20 mouse cellular contexts compared by ENCODE assay signal in genomic region chr8:125740655-125741054, GRCm38 (mm10). TPM values are rescaled to one million over a fixed set of nuclear protein-coding genes. Genes with fewer than 3 reads are reported as not detected.
DNase-seq lines count a peak whose midpoint lies in the region; ATAC-seq lines count a peak whose summit lies in the region.
"Had no signal": no experiment of that assay in that cellular context is flagged by ENCODE, and none has a peak within 500 bp of the region (broad histone marks: within the 10 kb centered on the region; RNA-seq: fewer than 3 reads in every experiment).

No protein-coding gene starts in this region.

- peak; percentile 28 for DNase-seq in retina, embryonic 14.5 days (ENCODE audit: low spot score)
- DNase-seq in spleen, postnatal 36 days (ENCODE audit: low spot score in 2 of 2) = no peak
- no peak for DNase-seq in embryo, embryonic 9.5 days (ENCODE audit: extremely low spot score)
- DNase-seq: adrenal gland, adult 2 months; adrenal gland, postnatal 10 days; adrenal gland, postnatal 25 days; cerebellum, adult 11 months; cerebellum, adult 18-20 months; cerebellum, adult 8-10 months; cerebellum, adult 9-11 months; cerebellum, postnatal 14 days; cerebellum, postnatal 36 days; embryo, embryonic 11 days; forebrain, postnatal 0 days had no signal

- ATAC-seq in intestine, embryonic 16.5 days = peak; percentile 54; the same call in 1 of the 2 replicates
- no peak for ATAC-seq in intestine, embryonic 15.5 days
- ATAC-seq: forebrain, embryonic 13.5 days; forebrain, embryonic 15.5 days; forebrain, postnatal 0 days had no signal

- H3K9me3 ChIP-seq in intestine, embryonic 16.5 days (ENCODE audit: control insufficient read depth, low read length) = no peaks in the 10 kb centered on the region
- H3K9me3 ChIP-seq in intestine, embryonic 15.5 days = no peaks in the 10 kb centered on the region
- H3K9me3 ChIP-seq: embryonic facial prominence, embryonic 10.5 days; embryonic facial prominence, embryonic 12.5 days; forebrain, embryonic 13.5 days; forebrain, embryonic 15.5 days had no signal

- no peak overlapping the region for H3K4me3 ChIP-seq in intestine, embryonic 16.5 days (ENCODE audit: low read length)
- no peak overlapping the region for H3K4me3 ChIP-seq in intestine, embryonic 15.5 days (replicated peaks)
- H3K4me3 ChIP-seq: embryonic facial prominence, embryonic 10.5 days; embryonic facial prominence, embryonic 12.5 days; forebrain, embryonic 13.5 days; forebrain, embryonic 15.5 days had no signal

- no peak overlapping the region for H3K27ac ChIP-seq in intestine, embryonic 16.5 days (ENCODE audit: low read length)
- no peak overlapping the region for H3K27ac ChIP-seq in intestine, embryonic 15.5 days
- H3K27ac ChIP-seq: embryonic facial prominence, embryonic 10.5 days; embryonic facial prominence, embryonic 12.5 days; forebrain, embryonic 13.5 days; forebrain, embryonic 15.5 days had no signal

- no peaks in the 10 kb centered on the region for H3K27me3 ChIP-seq in intestine, embryonic 16.5 days (replicated peaks; ENCODE audit: control insufficient read depth, insufficient read depth, low read length)
- no peaks in the 10 kb centered on the region for H3K27me3 ChIP-seq in intestine, embryonic 15.5 days (replicated peaks)
- H3K27me3 ChIP-seq: embryonic facial prominence, embryonic 12.5 days; forebrain, embryonic 13.5 days; forebrain, embryonic 15.5 days had no signal

- 86% methylated on average over 10 of the region's 10 CpGs for WGBS in intestine, embryonic 16.5 days
- 87% methylated on average over 10 of the region's 10 CpGs for WGBS in intestine, embryonic 15.5 days

- peaks cover 7% of the 10 kb centered on the region; the same call in 1 of the 2 replicates for H3K4me1 ChIP-seq in intestine, embryonic 16.5 days (ENCODE audit: control insufficient read depth, insufficient read depth, low read length)
- H3K4me1 ChIP-seq in intestine, embryonic 15.5 days (replicated peaks) = no peaks in the 10 kb centered on the region
- H3K4me1 ChIP-seq: embryonic facial prominence, embryonic 12.5 days; forebrain, embryonic 13.5 days had no signal

- no peak overlapping the region for H3K9ac ChIP-seq in intestine, embryonic 16.5 days (ENCODE audit: low read depth, low read length)
- no peak overlapping the region for H3K9ac ChIP-seq in intestine, embryonic 15.5 days
- H3K9ac ChIP-seq: embryonic facial prominence, embryonic 12.5 days; forebrain, embryonic 13.5 days; forebrain, embryonic 15.5 days; forebrain, postnatal 0 days had no signal

- H3K36me3 ChIP-seq in intestine, embryonic 16.5 days (ENCODE audit: control insufficient read depth, insufficient read depth, low read length) = no peaks in the 10 kb centered on the region; the same call in 1 of the 2 replicates
- H3K36me3 ChIP-seq in intestine, embryonic 15.5 days = no peaks in the 10 kb centered on the region
- H3K36me3 ChIP-seq: embryonic facial prominence, embryonic 10.5 days; embryonic facial prominence, embryonic 12.5 days; forebrain, embryonic 15.5 days had no signal

- H3K4me2 ChIP-seq in intestine, embryonic 16.5 days (ENCODE audit: low read depth, low read length) = no peak overlapping the region
- H3K4me2 ChIP-seq in intestine, embryonic 15.5 days (replicated peaks) = no peak overlapping the region
- H3K4me2 ChIP-seq: embryonic facial prominence, embryonic 12.5 days; forebrain, embryonic 13.5 days; forebrain, embryonic 15.5 days had no signal

RNA-seq across cellular contexts. Expression of gene Ntpcr, which starts 10.9 kb away (rescaled TPM):
- 30.8 and 32.9 TPM in 2 replicates for polyA plus RNA-seq in intestine, embryonic 16.5 days (2015; fragmentation: Nextera tagmentation; extraction: Ambion mirVana)
- 27.7 and 31.2 TPM in 2 replicates for polyA plus RNA-seq in intestine, embryonic 15.5 days (2015; fragmentation: Nextera tagmentation; extraction: Ambion mirVana)
